Mouse (Mus musculus) forebrain, embryonic 12.5 days (tissue): ENCODE measurements around the gene Katnal1. TPM values are rescaled to one million over a fixed set of nuclear protein-coding genes. Genes with fewer than 3 reads are reported as not detected.

Source experiments
- ATAC-seq: fragments of 200-750 bp; cut with Nextera tagmentation; 2 replicates; pipeline ENCODE4 v1.8.0; 2017; ENCODE audit warnings: moderate TSS enrichment; ENCODE audit not compliant: low FRiP score
- H3K27ac ChIP-seq: fragments of 300-500 bp; sonication (generic); 2 replicates; pipeline ENCODE4 v1.5.1; 2016; ENCODE audit warnings: mild to moderate bottlenecking
- H3K27me3 ChIP-seq: fragments of 300-500 bp; sonication (generic); 2 replicates; pipeline ENCODE4 v1.6.1; 2016; ENCODE audit warnings: mild to moderate bottlenecking
- H3K36me3 ChIP-seq: fragments of 300-500 bp; sonication (generic); replicated peaks from 2 replicates; pipeline ENCODE4 v1.6.1; 2016; ENCODE audit warnings: mild to moderate bottlenecking
- H3K4me1 ChIP-seq: fragments of 300-500 bp; sonication (generic); 2 replicates; pipeline ENCODE4 v1.6.1; 2016
- H3K4me2 ChIP-seq: fragments of 300-500 bp; sonication (generic); 2 replicates; pipeline ENCODE4 v1.6.1; 2016; ENCODE audit warnings: mild to moderate bottlenecking, moderate library complexity
- H3K4me3 ChIP-seq: fragments of 300-500 bp; sonication (generic); replicated peaks from 2 replicates; pipeline ENCODE4 v1.5.1; 2016; ENCODE audit warnings: mild to moderate bottlenecking
- H3K9ac ChIP-seq: fragments of 300-500 bp; sonication (generic); 2 replicates; pipeline ENCODE4 v1.6.1; 2016; ENCODE audit warnings: mild to moderate bottlenecking
- H3K9me3 ChIP-seq: fragments of 300-500 bp; sonication (generic); 2 replicates; pipeline ENCODE4 v1.6.1; 2016
- WGBS: fragments of 180-500 bp; shearing (Covaris S2); methylation state at CpG from one replicate; pipeline ENCODE4 v1.1.7; 2016; 5-methylcytosine and 5-hydroxymethylcytosine counted together
- polyA plus RNA-seq: library from polyadenylated mRNA; unstranded; fragments of >200 nt; fragmentation: Nextera tagmentation; extraction: Ambion mirVana; gene quantifications from 2 replicates; pipeline ENCODE4 v1.2.1, GENCODE M21; 2016

Gene Katnal1
- polyA plus RNA-seq, 1 experiment from 2014 or later, result 37.7 TPM

GRCm38 (mm10) chr5:148895034-148895433, 34.1 kb downstream of the Katnal1 start:
- 26% methylated on average over 5 of the region's 5 CpGs for WGBS
- Histone ChIP-seq H3K9me3 (no peaks in the 10 kb centered on the region), H3K4me1 (peaks cover 17% of the 10 kb centered on the region), H3K27me3 (no peaks in the 10 kb centered on the region), H3K9ac (peak overlapping the region; percentile 21; the same call in 1 of the 2 replicates), H3K27ac (peak overlapping the region; percentile 31; the same call in 1 of the 2 replicates), H3K36me3 (peaks cover 41% of the 10 kb centered on the region), H3K4me3 (no peak overlapping the region), H3K4me2 (no peak overlapping the region)
- peak; percentile 36; the same call in 1 of the 2 replicates for ATAC-seq

- Histone ChIP-seq H3K9ac (no peak overlapping the region), H3K27me3 (no peaks in the 10 kb centered on the region), H3K4me2 (no peak overlapping the region), H3K36me3 (peaks cover 63% of the 10 kb centered on the region), H3K4me3 (no peak overlapping the region), H3K27ac (no peak overlapping the region), H3K4me1 (peaks cover 13% of the 10 kb centered on the region), H3K9me3 (no peaks in the 10 kb centered on the region)
- no peak for ATAC-seq
- 98% methylated on average over 4 of the region's 4 CpGs for WGBS
Observed at GRCm38 (mm10) chr5:148890237-148890636, 38.9 kb downstream of the Katnal1 start.

- Histone ChIP-seq H3K4me2 (no peak overlapping the region), H3K4me3 (no peak overlapping the region), H3K27ac (no peak overlapping the region), H3K36me3 (peaks cover 63% of the 10 kb centered on the region), H3K4me1 (peaks cover 6% of the 10 kb centered on the region), H3K9ac (no peak overlapping the region), H3K9me3 (no peaks in the 10 kb centered on the region), H3K27me3 (no peaks in the 10 kb centered on the region)
- ATAC-seq, result no peak
- 90% methylated on average over 6 of the region's 6 CpGs for WGBS
Observed at GRCm38 (mm10) chr5:148888032-148888431, 41.1 kb downstream of the Katnal1 start.

- H3K36me3 ChIP-seq, result peaks cover 54% of the 10 kb centered on the region
- peaks cover 6% of the 10 kb centered on the region for H3K4me1 ChIP-seq
- no peak overlapping the region for H3K27ac ChIP-seq
- H3K4me3 ChIP-seq, result peak overlapping the region; percentile 14; the same call in 1 of the 2 replicates
- 39% methylated on average over 22 of the region's 22 CpGs for WGBS
- H3K4me2 ChIP-seq, result peak overlapping the region; percentile 28
- no peaks in the 10 kb centered on the region for H3K9me3 ChIP-seq
- no peaks in the 10 kb centered on the region for H3K27me3 ChIP-seq
- H3K9ac ChIP-seq, result no peak overlapping the region
- peak; percentile 94 for ATAC-seq
Observed at GRCm38 (mm10) chr5:148885821-148886609, 43.1 kb downstream of the Katnal1 start.

- H3K4me2 ChIP-seq, result no peak overlapping the region
- H3K27me3 ChIP-seq, result no peaks in the 10 kb centered on the region
- ATAC-seq, result no peak
- H3K4me1 ChIP-seq, result peaks cover 6% of the 10 kb centered on the region
- no peak overlapping the region for H3K27ac ChIP-seq
- 95% methylated on average over 8 of the region's 8 CpGs for WGBS
- peaks cover 5% of the 10 kb centered on the region; the same call in 1 of the 2 replicates for H3K9me3 ChIP-seq
- peaks cover 44% of the 10 kb centered on the region for H3K36me3 ChIP-seq
- H3K4me3 ChIP-seq, result no peak overlapping the region
- no peak overlapping the region for H3K9ac ChIP-seq
Observed at GRCm38 (mm10) chr5:148883671-148884070, 45.4 kb downstream of the Katnal1 start.

GRCm38 (mm10) chr5:148879218-148879617, 49.9 kb downstream of the Katnal1 start:
- Histone ChIP-seq H3K4me3 (no peak overlapping the region), H3K4me1 (no peaks in the 10 kb centered on the region), H3K36me3 (peaks cover 70% of the 10 kb centered on the region), H3K4me2 (no peak overlapping the region), H3K27ac (no peak overlapping the region), H3K9me3 (peaks cover 5% of the 10 kb centered on the region; the same call in 1 of the 2 replicates), H3K9ac (no peak overlapping the region), H3K27me3 (no peaks in the 10 kb centered on the region)
- WGBS, result 86% methylated on average over 6 of the region's 6 CpGs
- ATAC-seq, result no peak

GRCm38 (mm10) chr5:148873116-148873515, 56.0 kb downstream of the Katnal1 start:
- 88% methylated on average over 8 of the region's 8 CpGs for WGBS
- H3K4me2 ChIP-seq, result no peak overlapping the region
- H3K27ac ChIP-seq, result no peak overlapping the region
- H3K4me1 ChIP-seq, result no peaks in the 10 kb centered on the region
- no peak for ATAC-seq
- H3K4me3 ChIP-seq, result no peak overlapping the region
- H3K9ac ChIP-seq, result no peak overlapping the region
- H3K36me3 ChIP-seq, result peaks cover 47% of the 10 kb centered on the region
- H3K9me3 ChIP-seq, result no peaks in the 10 kb centered on the region
- no peaks in the 10 kb centered on the region for H3K27me3 ChIP-seq

GRCm38 (mm10) chr5:148869583-148869982, 59.5 kb downstream of the Katnal1 start:
- Histone ChIP-seq H3K4me2 (no peak overlapping the region), H3K4me3 (no peak overlapping the region), H3K4me1 (no peaks in the 10 kb centered on the region), H3K27me3 (no peaks in the 10 kb centered on the region), H3K27ac (no peak overlapping the region), H3K9ac (no peak overlapping the region), H3K36me3 (peaks cover 14% of the 10 kb centered on the region), H3K9me3 (no peaks in the 10 kb centered on the region)
- 42% methylated on average over 3 of the region's 3 CpGs for WGBS
- no peak for ATAC-seq

- no peak overlapping the region for H3K4me3 ChIP-seq
- H3K9ac ChIP-seq, result no peak overlapping the region
- no peaks in the 10 kb centered on the region for H3K9me3 ChIP-seq
- no peak overlapping the region for H3K27ac ChIP-seq
- H3K4me2 ChIP-seq, result no peak overlapping the region
- no peak for ATAC-seq
- 83% methylated on average over 6 of the region's 6 CpGs for WGBS
- no peaks in the 10 kb centered on the region for H3K27me3 ChIP-seq
- H3K36me3 ChIP-seq, result 0 out of 2 replicates have a peak, but pooled peaks cover 3% of the 10 kb centered on the region
- H3K4me1 ChIP-seq, result peaks cover 12% of the 10 kb centered on the region
Observed at GRCm38 (mm10) chr5:148867766-148868165, 61.4 kb downstream of the Katnal1 start.

- Histone ChIP-seq H3K27ac (no peak overlapping the region), H3K4me2 (no peak overlapping the region), H3K9me3 (no peaks in the 10 kb centered on the region), H3K36me3 (0 out of 2 replicates have a peak, but pooled peaks cover 3% of the 10 kb centered on the region), H3K4me3 (no peak overlapping the region), H3K4me1 (peaks cover 18% of the 10 kb centered on the region), H3K9ac (no peak overlapping the region), H3K27me3 (no peaks in the 10 kb centered on the region)
- ATAC-seq, result no peak
- WGBS, result 93% methylated on average over 7 of the region's 7 CpGs
Observed at GRCm38 (mm10) chr5:148867171-148867570, 61.9 kb downstream of the Katnal1 start.

GRCm38 (mm10) chr5:148866571-148866970, 62.5 kb downstream of the Katnal1 start:
- 89% methylated on average over 10 of the region's 10 CpGs for WGBS
- H3K4me2 ChIP-seq, result no peak overlapping the region
- ATAC-seq, result no peak
- H3K4me3 ChIP-seq, result no peak overlapping the region
- H3K9ac ChIP-seq, result no peak overlapping the region
- H3K9me3 ChIP-seq, result no peaks in the 10 kb centered on the region
- H3K36me3 ChIP-seq, result 0 out of 2 replicates have a peak, but pooled peaks cover 3% of the 10 kb centered on the region
- H3K4me1 ChIP-seq, result peaks cover 18% of the 10 kb centered on the region
- no peak overlapping the region for H3K27ac ChIP-seq
- no peaks in the 10 kb centered on the region for H3K27me3 ChIP-seq

- Histone ChIP-seq H3K9ac (no peak overlapping the region), H3K36me3 (no peaks in the 10 kb centered on the region), H3K4me2 (no peak overlapping the region), H3K4me1 (peaks cover 18% of the 10 kb centered on the region), H3K9me3 (no peaks in the 10 kb centered on the region), H3K4me3 (no peak overlapping the region), H3K27me3 (no peaks in the 10 kb centered on the region), H3K27ac (peak overlapping the region; percentile 61)
- WGBS, result 31% methylated on average over 6 of the region's 6 CpGs
- ATAC-seq, result peak; percentile 44; the same call in 1 of the 2 replicates
Observed at GRCm38 (mm10) chr5:148863409-148863808, 65.7 kb downstream of the Katnal1 start.

- H3K9ac ChIP-seq, result no peak overlapping the region
- peaks cover 18% of the 10 kb centered on the region for H3K4me1 ChIP-seq
- H3K4me2 ChIP-seq, result no peak overlapping the region
- H3K27me3 ChIP-seq, result no peaks in the 10 kb centered on the region
- peak overlapping the region; percentile 66 for H3K27ac ChIP-seq
- 54% methylated on average over 10 of the region's 10 CpGs for WGBS
- no peaks in the 10 kb centered on the region for H3K36me3 ChIP-seq
- H3K9me3 ChIP-seq, result no peaks in the 10 kb centered on the region
- ATAC-seq, result no peak
- H3K4me3 ChIP-seq, result no peak overlapping the region
Observed at GRCm38 (mm10) chr5:148862853-148863252, 66.3 kb downstream of the Katnal1 start.
